Mouse (Mus musculus) Patski (cell line): Measurements from ENCODE around the gene Tctex1d1. TPM values are rescaled to one million over a fixed set of nuclear protein-coding genes. Genes with fewer than 3 reads are reported as not detected.

Experiments used
- ATAC-seq: fragments of 100-300 bp; one replicate; pipeline ENCODE4 v1.8.0; 2021
- CTCF ChIA-PET: fragments of 350-600 bp; sonication (Branson Sonifier 250); formaldehyde crosslinking; loops from one replicate; lab custom pipeline; 2022; ENCODE audit warnings: inconsistent platforms; lab: Charles Lee
- POLR2A ChIA-PET: fragments of 350-600 bp; sonication (Branson Sonifier 250); formaldehyde crosslinking; loops from one replicate; lab custom pipeline; 2022; ENCODE audit warnings: antibody characterized with exemption, inconsistent platforms; lab: Charles Lee
- DNase-seq: peaks from one replicate; pipeline ENCODE4 v3.0.0-alpha.2; 2011; ENCODE audit warnings: low read depth, low spot score
- H3K27me3 ChIP-seq: fragments of 371-371 bp; one replicate; pipeline ENCODE4 v1.5.1; 2021
- CTCF ChIP-seq: fragments of 100-300 bp; IDR thresholded peaks from one replicate; pipeline ENCODE4 v1.5.1; 2021
- in situ Hi-C: fragments of 300-500 bp; cut with MboI; formaldehyde crosslinking; loops from 3 replicates; pipeline ENCODE4 v1.11.1; 2018; ENCODE audit warnings: low pct_unique_long_range_greater_than_20kb, mixed read lengths
- polyA plus RNA-seq: library from polyadenylated mRNA; unstranded; gene quantifications from one replicate; pipeline ENCODE4 v1.2.3, GENCODE M21; 2021

Tctex1d1 gene
- not detected for polyA plus RNA-seq

GRCm38 (mm10) chr4:102978440-102978839 is at the start of gene Tctex1d1:
Gene Tctex1d1, plus strand, starts transcription at chr4:102978606.
- TF ChIP-seq CTCF = no peak
- no peak for DNase-seq
- peaks cover 7% of the 10 kb centered on the region for H3K27me3 ChIP-seq
- CTCF ChIA-PET = no interaction called here
- POLR2A ChIA-PET = no interaction called here
- no peak for ATAC-seq
- in situ Hi-C loops = no loop called here

GRCm38 (mm10) chr4:102929491-102929890 is 48.9 kb upstream of the Tctex1d1 start:
- in situ Hi-C loops = no loop called here
- POLR2A ChIA-PET = no interaction called here
- ATAC-seq = no peak
- CTCF ChIA-PET = interaction anchor here (0.9 kb wide), 1 partner anchor 9 kb away, joined by 3 read pairs; no protein-coding TSS in a partner anchor
- peaks cover 3% of the 10 kb centered on the region for H3K27me3 ChIP-seq
- no peak for DNase-seq
- TF ChIP-seq CTCF = no peak

GRCm38 (mm10) chr4:102930679-102931078 is 47.7 kb upstream of the Tctex1d1 start:
- ATAC-seq = no peak
- CTCF ChIA-PET = no interaction called here

GRCm38 (mm10) chr4:102940266-102940665 is 38.1 kb upstream of the Tctex1d1 start:
- POLR2A ChIA-PET = no interaction called here
- in situ Hi-C loops = no loop called here

More at GRCm38 (mm10) chr4:102930679-102931078, 47.7 kb upstream of the Tctex1d1 start:
- no peaks in the 10 kb centered on the region for H3K27me3 ChIP-seq
- POLR2A ChIA-PET = no interaction called here
- in situ Hi-C loops = no loop called here
- DNase-seq = no peak
- TF ChIP-seq CTCF = no peak

GRCm38 (mm10) chr4:102940738-102941137 is 37.7 kb upstream of the Tctex1d1 start:
- no peak for ATAC-seq
- in situ Hi-C loops = no loop called here
- ChIA-PET POLR2A (no interaction called here), CTCF (no interaction called here)
- H3K27me3 ChIP-seq = peaks cover 5% of the 10 kb centered on the region
- no peak for DNase-seq
- TF ChIP-seq CTCF = no peak

More at GRCm38 (mm10) chr4:102940266-102940665, 38.1 kb upstream of the Tctex1d1 start:
- ATAC-seq (no peak), DNase-seq (no peak)
- TF ChIP-seq CTCF = no peak
- H3K27me3 ChIP-seq = peaks cover 5% of the 10 kb centered on the region
- CTCF ChIA-PET = no interaction called here

- H3K27me3 ChIP-seq = no peaks in the 10 kb centered on the region
- in situ Hi-C loops = no loop called here
- DNase-seq (no peak), ATAC-seq (no peak)
- POLR2A ChIA-PET = no interaction called here
- CTCF ChIA-PET = no interaction called here
- TF ChIP-seq CTCF = no peak
Measured at GRCm38 (mm10) chr4:102944325-102944724, 34.1 kb upstream of the Tctex1d1 start.

- CTCF ChIA-PET = no interaction called here
Measured at GRCm38 (mm10) chr4:102952476-102952875, 25.9 kb upstream of the Tctex1d1 start.

GRCm38 (mm10) chr4:102955294-102955956 is 23.0 kb upstream of the Tctex1d1 start:
- H3K27me3 ChIP-seq = no peaks in the 10 kb centered on the region
- ChIA-PET CTCF (no interaction called here), POLR2A (no interaction called here)
- TF ChIP-seq CTCF = no peak
- DNase-seq (no peak), ATAC-seq (no peak)
- in situ Hi-C loops = loop anchor here (25.0 kb wide), 1 partner anchor 468 kb away; no protein-coding TSS in a partner anchor

More at GRCm38 (mm10) chr4:102952476-102952875, 25.9 kb upstream of the Tctex1d1 start:
- DNase-seq = no peak
- in situ Hi-C loops = loop anchor here (25.0 kb wide), 1 partner anchor 465 kb away; no protein-coding TSS in a partner anchor
- TF ChIP-seq CTCF = no peak
- POLR2A ChIA-PET = no interaction called here
- H3K27me3 ChIP-seq = no peaks in the 10 kb centered on the region
- ATAC-seq = no peak

- no peak for ATAC-seq
- H3K27me3 ChIP-seq = no peaks in the 10 kb centered on the region
- ChIA-PET CTCF (no interaction called here), POLR2A (no interaction called here)
- in situ Hi-C loops = loop anchor here (25.0 kb wide), 1 partner anchor 472 kb away; no protein-coding TSS in a partner anchor
- no peak for TF ChIP-seq CTCF
- no peak for DNase-seq
Measured at GRCm38 (mm10) chr4:102959409-102959808, 19.0 kb upstream of the Tctex1d1 start.

GRCm38 (mm10) chr4:102964174-102964573 is 14.2 kb upstream of the Tctex1d1 start:
- CTCF ChIA-PET = no interaction called here
- in situ Hi-C loops = loop anchor here (10.0 to 25.0 kb wide), 2 partner anchors 249 to 477 kb away; no protein-coding TSS in a partner anchor
- POLR2A ChIA-PET = no interaction called here
- DNase-seq = no peak
- no peaks in the 10 kb centered on the region for H3K27me3 ChIP-seq
- no peak for ATAC-seq
- no peak for TF ChIP-seq CTCF

GRCm38 (mm10) chr4:102967811-102968210 is 10.6 kb upstream of the Tctex1d1 start:
- ATAC-seq (no peak), DNase-seq (no peak)
- no peak for TF ChIP-seq CTCF
- ChIA-PET CTCF (no interaction called here), POLR2A (no interaction called here)
- in situ Hi-C loops = loop anchor here (10.0 to 25.0 kb wide), 2 partner anchors 253 to 481 kb away; no protein-coding TSS in a partner anchor
- H3K27me3 ChIP-seq = peaks cover 15% of the 10 kb centered on the region
